Mouse (Mus musculus): ENCODE data around the gene Akap13. TPM values are rescaled to one million over a fixed set of nuclear protein-coding genes. Genes with fewer than 3 reads are reported as not detected.

Gene Akap13
- total and polyA plus RNA-seq, 2 experiments: 8.5 to 92.1 TPM

GRCm38 (mm10) chr7:75509085-75509873, 53.9 kb downstream of the Akap13 start:
- no peaks in the 10 kb centered on the region for H3K27me3 ChIP-seq (ENCODE audit: control insufficient read depth, insufficient read depth, low read length)
- 68% methylated on average over 5 of the region's 5 CpGs for WGBS
- TF ChIP-seq CTCF (IDR thresholded peaks at IDR 0.05; ENCODE audit: low read depth, low read length): no peak
- TF ChIP-seq POLR2A (IDR thresholded peaks at IDR 0.05; ENCODE audit: extremely low read depth, insufficient read depth, low read length): no peak
- H3K4me1 ChIP-seq (ENCODE audit: control insufficient read depth, insufficient read depth, low read length): peaks cover 7% of the 10 kb centered on the region; the same call in 1 of the 2 replicates
- H3K9ac ChIP-seq (ENCODE audit: low read depth, low read length): no peak overlapping the region
- no peak for DNase-seq (ENCODE audit: extremely low read depth, low read depth, low spot score)
- peaks cover 27% of the 10 kb centered on the region for H3K79me2 ChIP-seq (ENCODE audit: control insufficient read depth, insufficient read depth, low read length)
- H3K36me3 ChIP-seq (ENCODE audit: control insufficient read depth, insufficient read depth, low read length): no peaks in the 10 kb centered on the region; the same call in 1 of the 2 replicates
- H3K4me3 ChIP-seq (ENCODE audit: insufficient read depth, low read depth, low read length): no peak overlapping the region
- no peak overlapping the region for H3K27ac ChIP-seq (replicated peaks; ENCODE audit: insufficient read depth, low read depth, low read length)

GRCm38 (mm10) chr7:75515472-75515871, 60.1 kb downstream of the Akap13 start:
- H3K27ac ChIP-seq (replicated peaks; ENCODE audit: insufficient read depth, low read depth, low read length): 0 out of 2 replicates have a peak overlapping the region, but pooled peaks have one; percentile 0
- no peak overlapping the region for H3K4me3 ChIP-seq (ENCODE audit: insufficient read depth, low read depth, low read length)
- TF ChIP-seq POLR2A (IDR thresholded peaks at IDR 0.05; ENCODE audit: extremely low read depth, insufficient read depth, low read length) (no peak), CTCF (IDR thresholded peaks at IDR 0.05; ENCODE audit: low read depth, low read length) (no peak)
- H3K9ac ChIP-seq (ENCODE audit: low read depth, low read length): no peak overlapping the region
- H3K4me1 ChIP-seq (ENCODE audit: control insufficient read depth, insufficient read depth, low read length): peaks cover 21% of the 10 kb centered on the region
- H3K27me3 ChIP-seq (ENCODE audit: control insufficient read depth, insufficient read depth, low read length): no peaks in the 10 kb centered on the region
- H3K79me2 ChIP-seq (ENCODE audit: control insufficient read depth, insufficient read depth, low read length): peaks cover 31% of the 10 kb centered on the region
- no peak for DNase-seq (ENCODE audit: extremely low read depth, low read depth, low spot score)
- 77% methylated on average over 6 of the region's 6 CpGs for WGBS
- no peaks in the 10 kb centered on the region for H3K36me3 ChIP-seq (ENCODE audit: control insufficient read depth, insufficient read depth, low read length)

- H3K4me1 ChIP-seq (ENCODE audit: control insufficient read depth, insufficient read depth, low read length): peaks cover 20% of the 10 kb centered on the region
- peaks cover 32% of the 10 kb centered on the region for H3K79me2 ChIP-seq (ENCODE audit: control insufficient read depth, insufficient read depth, low read length)
- no peaks in the 10 kb centered on the region for H3K36me3 ChIP-seq (ENCODE audit: control insufficient read depth, insufficient read depth, low read length)
- peak; percentile 80 for DNase-seq (ENCODE audit: extremely low read depth, low read depth, low spot score)
- TF ChIP-seq POLR2A (IDR thresholded peaks at IDR 0.05; ENCODE audit: extremely low read depth, insufficient read depth, low read length): no peak
- 0 out of 2 replicates have a peak, but pooled peaks have one; percentile 19 for TF ChIP-seq CTCF (IDR thresholded peaks at IDR 0.05; ENCODE audit: low read depth, low read length)
- no peak overlapping the region for H3K4me3 ChIP-seq (ENCODE audit: insufficient read depth, low read depth, low read length)
- no peaks in the 10 kb centered on the region for H3K27me3 ChIP-seq (ENCODE audit: control insufficient read depth, insufficient read depth, low read length)
- peak overlapping the region; percentile 41 for H3K27ac ChIP-seq (replicated peaks; ENCODE audit: insufficient read depth, low read depth, low read length)
- whole genome bisulfite sequencing: 50% methylated on average over 14 of the region's 14 CpGs
- 0 out of 2 replicates have a peak overlapping the region, but pooled peaks have one; percentile 0 for H3K9ac ChIP-seq (ENCODE audit: low read depth, low read length)
These were observed 61.6 kb downstream of the Akap13 start for GRCm38 (mm10) chr7:75516716-75517619.

GRCm38 (mm10) chr7:75520531-75520930, 65.2 kb downstream of the Akap13 start:
- DNase-seq (ENCODE audit: extremely low read depth, low read depth, low spot score): no peak
- 71% methylated on average over 6 of the region's 6 CpGs for WGBS
- Histone ChIP-seq H3K9ac (ENCODE audit: low read depth, low read length) (no peak overlapping the region), H3K27me3 (ENCODE audit: control insufficient read depth, insufficient read depth, low read length) (no peaks in the 10 kb centered on the region), H3K36me3 (ENCODE audit: control insufficient read depth, insufficient read depth, low read length) (no peaks in the 10 kb centered on the region), H3K27ac (replicated peaks; ENCODE audit: insufficient read depth, low read depth, low read length) (no peak overlapping the region), H3K4me1 (ENCODE audit: control insufficient read depth, insufficient read depth, low read length) (peaks cover 22% of the 10 kb centered on the region), H3K4me3 (ENCODE audit: insufficient read depth, low read depth, low read length) (no peak overlapping the region), H3K79me2 (ENCODE audit: control insufficient read depth, insufficient read depth, low read length) (peaks cover 30% of the 10 kb centered on the region)
- TF ChIP-seq POLR2A (IDR thresholded peaks at IDR 0.05; ENCODE audit: extremely low read depth, insufficient read depth, low read length) (no peak), CTCF (IDR thresholded peaks at IDR 0.05; ENCODE audit: low read depth, low read length) (no peak)

- 63% methylated on average over 3 of the region's 3 CpGs for WGBS
- no peak for DNase-seq (ENCODE audit: extremely low read depth, low read depth, low spot score)
- no peak overlapping the region for H3K27ac ChIP-seq (replicated peaks; ENCODE audit: insufficient read depth, low read depth, low read length)
These were observed 65.9 kb downstream of the Akap13 start for GRCm38 (mm10) chr7:75521199-75521598.

More at GRCm38 (mm10) chr7:75521199-75521598, 65.9 kb downstream of the Akap13 start:
- Histone ChIP-seq H3K79me2 (ENCODE audit: control insufficient read depth, insufficient read depth, low read length) (peaks cover 30% of the 10 kb centered on the region), H3K36me3 (ENCODE audit: control insufficient read depth, insufficient read depth, low read length) (no peaks in the 10 kb centered on the region), H3K4me1 (ENCODE audit: control insufficient read depth, insufficient read depth, low read length) (peaks cover 19% of the 10 kb centered on the region), H3K27me3 (ENCODE audit: control insufficient read depth, insufficient read depth, low read length) (no peaks in the 10 kb centered on the region), H3K4me3 (ENCODE audit: insufficient read depth, low read depth, low read length) (no peak overlapping the region), H3K9ac (ENCODE audit: low read depth, low read length) (no peak overlapping the region)
- TF ChIP-seq POLR2A (IDR thresholded peaks at IDR 0.05; ENCODE audit: extremely low read depth, insufficient read depth, low read length) (no peak), CTCF (IDR thresholded peaks at IDR 0.05; ENCODE audit: low read depth, low read length) (no peak)
